Mouse (Mus musculus) myocyte (in vitro differentiated cells): Measurements from ENCODE around the gene Olfr461. TPM values are rescaled to one million over a fixed set of nuclear protein-coding genes. Genes with fewer than 3 reads are reported as not detected.

Source experiments
- H3K27me3 ChIP-seq: one replicate; pipeline ENCODE4 v1.6.1; 2011; ENCODE audit not compliant: control insufficient read depth, insufficient read depth, insufficient read length
- H3K36me3 ChIP-seq: one replicate; pipeline ENCODE4 v1.6.1; 2011; ENCODE audit not compliant: control insufficient read depth, insufficient read depth
- H3K4me2 ChIP-seq: one replicate; pipeline ENCODE4 v1.6.1; 2011; ENCODE audit warnings: low read depth, control low read depth
- H3K4me3 ChIP-seq: one replicate; pipeline ENCODE4 v1.5.1; 2011; ENCODE audit warnings: mild to moderate bottlenecking, control low read depth, moderate library complexity
- H3K79me2 ChIP-seq: one replicate; pipeline ENCODE4 v1.6.1; 2011; ENCODE audit not compliant: control insufficient read depth, insufficient read depth
- H3ac ChIP-seq: one replicate; pipeline ENCODE4 v1.6.1; 2011; ENCODE audit not compliant: control insufficient read depth, insufficient read length
- CEBPB ChIP-seq: IDR thresholded peaks from 2 replicates; pipeline ENCODE4 v1.6.1; 2011; ENCODE audit warnings: mild to moderate bottlenecking, moderate library complexity; ENCODE audit not compliant: poor library complexity, insufficient read depth, severe bottlenecking
- E2F4 ChIP-seq: IDR thresholded peaks from one replicate; pipeline ENCODE4 v1.6.1; 2011; ENCODE audit warnings: mild to moderate bottlenecking, control low read depth, moderate library complexity; ENCODE audit not compliant: insufficient read depth
- MAX ChIP-seq: IDR thresholded peaks from one replicate; pipeline ENCODE4 v1.6.1; 2011; ENCODE audit warnings: low read depth, mild to moderate bottlenecking, control low read depth
- MYOD1 ChIP-seq, 3 experiments: IDR thresholded peaks; one replicate each; pipeline ENCODE4 v1.6.1; 2011; ENCODE audit warnings: control low read depth in 2 of 3, low read depth in 2 of 3, mild to moderate bottlenecking in 2 of 3, moderate library complexity in 1 of 3; ENCODE audit not compliant: insufficient read length in 2 of 3, control insufficient read depth in 1 of 3
- MYOG ChIP-seq, 3 experiments: IDR thresholded peaks; one replicate each; pipeline ENCODE4 v1.6.1; 2011; ENCODE audit warnings: control low read depth in 2 of 3, low read depth in 2 of 3, mild to moderate bottlenecking in 2 of 3; ENCODE audit not compliant: insufficient read length in 2 of 3, control insufficient read depth in 1 of 3, insufficient read depth in 1 of 3
- POLR2A ChIP-seq: IDR thresholded peaks from one replicate; pipeline ENCODE4 v1.6.1; 2011; ENCODE audit warnings: low read depth, mild to moderate bottlenecking, control low read depth, moderate library complexity; ENCODE audit not compliant: insufficient read length
- POLR2AphosphoS2 ChIP-seq: IDR thresholded peaks from one replicate; pipeline ENCODE4 v1.6.1; 2011; ENCODE audit warnings: low read depth, control low read depth; ENCODE audit not compliant: insufficient read length
- REST ChIP-seq: IDR thresholded peaks from one replicate; pipeline ENCODE4 v1.6.1; 2011; ENCODE audit warnings: mild to moderate bottlenecking, control low read depth, moderate library complexity; ENCODE audit not compliant: insufficient read depth, insufficient read length
- SRF ChIP-seq: IDR thresholded peaks from one replicate; pipeline ENCODE4 v1.6.1; 2011; ENCODE audit warnings: low read depth; ENCODE audit not compliant: control insufficient read depth, insufficient read length
- TCF12 ChIP-seq: IDR thresholded peaks from one replicate; pipeline ENCODE4 v1.6.1; 2011; ENCODE audit warnings: mild to moderate bottlenecking, control low read depth; ENCODE audit not compliant: poor library complexity, insufficient read depth, severe bottlenecking
- TCF3 ChIP-seq: IDR thresholded peaks from one replicate; pipeline ENCODE4 v1.6.1; 2011; ENCODE audit warnings: low read depth, control low read depth; ENCODE audit not compliant: insufficient read length
- USF1 ChIP-seq: IDR thresholded peaks from one replicate; pipeline ENCODE4 v1.6.1; 2011; ENCODE audit warnings: low read depth, mild to moderate bottlenecking, control low read depth, moderate library complexity
- polyA plus RNA-seq: library from polyadenylated mRNA; unstranded; fragments of >200 nt; fragmentation: generic; extraction: Trizol; gene quantifications from one replicate; pipeline ENCODE4 v1.2.1, GENCODE M21; 2012; ENCODE audit warnings: missing spikeins

Gene Olfr461
- polyA plus RNA-seq, 1 experiment: not detected

- Histone ChIP-seq H3K4me3 (no peak overlapping the region), H3K79me2 (no peaks in the 10 kb centered on the region), H3K4me2 (no peak overlapping the region), H3K36me3 (no peaks in the 10 kb centered on the region), H3ac (no peak overlapping the region), H3K27me3 (no peaks in the 10 kb centered on the region)
- TF ChIP-seq TCF3 (no peak), POLR2A (no peak), MYOD1 (IDR thresholded peaks at IDR 0.05; ENCODE audit: control insufficient read depth in 1 of 3, insufficient read length in 2 of 3, low read depth in 2 of 3) (no peak), MAX (no peak), MYOG (IDR thresholded peaks at IDR 0.05; ENCODE audit: control insufficient read depth in 1 of 3, insufficient read depth in 1 of 3, insufficient read length in 2 of 3, low read depth in 2 of 3) (no peak), CEBPB (no peak), REST (no peak), SRF (no peak), USF1 (no peak), POLR2AphosphoS2 (no peak), E2F4 (no peak), TCF12 (no peak)
These were observed 29.5 kb upstream of the Olfr461 start for GRCm38 (mm10) chr6:40584336-40584735.

GRCm38 (mm10) chr6:40576305-40576704, 21.5 kb upstream of the Olfr461 start:
- Histone ChIP-seq H3K36me3 (no peaks in the 10 kb centered on the region), H3ac (no peak overlapping the region), H3K27me3 (no peaks in the 10 kb centered on the region), H3K4me3 (no peak overlapping the region), H3K4me2 (no peak overlapping the region), H3K79me2 (no peaks in the 10 kb centered on the region)
- TF ChIP-seq TCF12 (no peak), E2F4 (no peak), MYOD1 (IDR thresholded peaks at IDR 0.05; ENCODE audit: control insufficient read depth in 1 of 3, insufficient read length in 2 of 3, low read depth in 2 of 3) (no peak), TCF3 (no peak), CEBPB (no peak), POLR2A (no peak), USF1 (no peak), MAX (no peak), REST (no peak), POLR2AphosphoS2 (no peak), MYOG (IDR thresholded peaks at IDR 0.05; ENCODE audit: control insufficient read depth in 1 of 3, insufficient read depth in 1 of 3, insufficient read length in 2 of 3, low read depth in 2 of 3) (no peak), SRF (no peak)

- Histone ChIP-seq H3K27me3 (no peaks in the 10 kb centered on the region), H3K36me3 (no peaks in the 10 kb centered on the region), H3K79me2 (no peaks in the 10 kb centered on the region), H3K4me2 (no peak overlapping the region), H3ac (no peak overlapping the region), H3K4me3 (no peak overlapping the region)
- TF ChIP-seq POLR2A (no peak), POLR2AphosphoS2 (no peak), MYOG (IDR thresholded peaks at IDR 0.05; ENCODE audit: control insufficient read depth in 1 of 3, insufficient read depth in 1 of 3, insufficient read length in 2 of 3, low read depth in 2 of 3) (no peak), SRF (no peak), MAX (no peak), USF1 (no peak), TCF12 (no peak), REST (no peak), E2F4 (no peak), TCF3 (no peak), CEBPB (no peak), MYOD1 (IDR thresholded peaks at IDR 0.05; ENCODE audit: control insufficient read depth in 1 of 3, insufficient read length in 2 of 3, low read depth in 2 of 3) (no peak)
These were observed 18.8 kb upstream of the Olfr461 start for GRCm38 (mm10) chr6:40573618-40574017.

GRCm38 (mm10) chr6:40569187-40569586, 14.3 kb upstream of the Olfr461 start, which contains the start of gene Olfr460:
Olfr460 (plus strand) TSS chr6:40569487.
- no peak for TF ChIP-seq USF1
- TF ChIP-seq CEBPB: no peak
- no peak for TF ChIP-seq TCF3
- TF ChIP-seq MYOG (IDR thresholded peaks at IDR 0.05; ENCODE audit: control insufficient read depth in 1 of 3, insufficient read depth in 1 of 3, insufficient read length in 2 of 3, low read depth in 2 of 3): no peak
- TF ChIP-seq SRF: no peak
- no peak for TF ChIP-seq MYOD1 (IDR thresholded peaks at IDR 0.05; ENCODE audit: control insufficient read depth in 1 of 3, insufficient read length in 2 of 3, low read depth in 2 of 3)
- TF ChIP-seq E2F4: no peak
- TF ChIP-seq TCF12: no peak
- TF ChIP-seq REST: no peak
- TF ChIP-seq POLR2AphosphoS2: no peak
- TF ChIP-seq POLR2A: no peak
- TF ChIP-seq MAX: no peak
- Histone ChIP-seq H3ac (no peak within 1 kb of the TSS), H3K4me2 (no peak within 1 kb of the TSS), H3K79me2 (no peaks in the 10 kb centered on the region), H3K36me3 (no peaks in the 10 kb centered on the region), H3K4me3 (no peak within 1 kb of the TSS), H3K27me3 (no peaks in the 10 kb centered on the region)

- Histone ChIP-seq H3K4me3 (no peak overlapping the region), H3K27me3 (no peaks in the 10 kb centered on the region), H3K79me2 (no peaks in the 10 kb centered on the region), H3K36me3 (no peaks in the 10 kb centered on the region), H3K4me2 (no peak overlapping the region), H3ac (no peak overlapping the region)
- TF ChIP-seq USF1: no peak
- no peak for TF ChIP-seq MYOG (IDR thresholded peaks at IDR 0.05; ENCODE audit: control insufficient read depth in 1 of 3, insufficient read depth in 1 of 3, insufficient read length in 2 of 3, low read depth in 2 of 3)
- no peak for TF ChIP-seq POLR2A
- no peak for TF ChIP-seq TCF3
- TF ChIP-seq POLR2AphosphoS2: no peak
- TF ChIP-seq TCF12: no peak
- no peak for TF ChIP-seq CEBPB
- TF ChIP-seq MAX: no peak
- TF ChIP-seq MYOD1 (IDR thresholded peaks at IDR 0.05; ENCODE audit: control insufficient read depth in 1 of 3, insufficient read length in 2 of 3, low read depth in 2 of 3): no peak
These were observed 10.2 kb downstream of the Olfr461 start for GRCm38 (mm10) chr6:40544690-40545089.
